Mouse (Mus musculus) liver, embryonic 12.5 days (tissue): ENCODE results near the gene Ak5. TPM values are rescaled to one million over a fixed set of nuclear protein-coding genes. Genes with fewer than 3 reads are reported as not detected.
"Not testable (repeated sequence)": the region's sequence is repeated elsewhere in the genome, so short reads cannot be mapped to it uniquely, and the experiment has no call there.

Experiments used
- ATAC-seq: fragments of 200-750 bp; cut with Nextera tagmentation; 2 replicates; pipeline ENCODE4 v1.8.0; 2017; ENCODE audit warnings: moderate number of reproducible peaks, mild to moderate bottlenecking, moderate library complexity
- H3K27ac ChIP-seq: fragments of 300-500 bp; sonication (generic); 2 replicates; pipeline ENCODE4 v1.5.1; 2016; ENCODE audit warnings: mild to moderate bottlenecking
- H3K27me3 ChIP-seq: fragments of 300-500 bp; sonication (generic); replicated peaks from 2 replicates; pipeline ENCODE4 v1.6.1; 2016; ENCODE audit warnings: mild to moderate bottlenecking, moderate library complexity
- H3K36me3 ChIP-seq: fragments of 300-500 bp; sonication (generic); 2 replicates; pipeline ENCODE4 v1.6.1; 2016; ENCODE audit warnings: mild to moderate bottlenecking, moderate library complexity
- H3K4me1 ChIP-seq: fragments of 300-500 bp; sonication (generic); 2 replicates; pipeline ENCODE4 v1.6.1; 2016
- H3K4me2 ChIP-seq: fragments of 300-500 bp; sonication (generic); 2 replicates; pipeline ENCODE4 v1.6.1; 2016; ENCODE audit warnings: mild to moderate bottlenecking, moderate library complexity
- H3K4me3 ChIP-seq: fragments of 300-500 bp; sonication (generic); 2 replicates; pipeline ENCODE4 v1.5.1; 2016; ENCODE audit warnings: mild to moderate bottlenecking, moderate library complexity
- H3K9ac ChIP-seq: fragments of 300-500 bp; sonication (generic); 2 replicates; pipeline ENCODE4 v1.6.1; 2016; ENCODE audit warnings: mild to moderate bottlenecking, moderate library complexity
- H3K9me3 ChIP-seq: fragments of 300-500 bp; sonication (generic); replicated peaks from 2 replicates; pipeline ENCODE4 v1.6.1; 2016; ENCODE audit warnings: mild to moderate bottlenecking, moderate library complexity
- WGBS: fragments of 180-500 bp; shearing (Covaris S2); methylation state at CpG from one replicate; pipeline ENCODE4 v1.1.7; 2016; ENCODE audit not compliant: insufficient replicate concordance; 5-methylcytosine and 5-hydroxymethylcytosine counted together
- polyA plus RNA-seq: library from polyadenylated mRNA; unstranded; fragments of >200 nt; fragmentation: Nextera tagmentation; extraction: Ambion mirVana; gene quantifications from 2 replicates; pipeline ENCODE4 v1.2.1, GENCODE M21; 2016

Gene Ak5
- polyA plus RNA-seq, 1 experiment from 2014 or later = 1.1 TPM

DNA sequence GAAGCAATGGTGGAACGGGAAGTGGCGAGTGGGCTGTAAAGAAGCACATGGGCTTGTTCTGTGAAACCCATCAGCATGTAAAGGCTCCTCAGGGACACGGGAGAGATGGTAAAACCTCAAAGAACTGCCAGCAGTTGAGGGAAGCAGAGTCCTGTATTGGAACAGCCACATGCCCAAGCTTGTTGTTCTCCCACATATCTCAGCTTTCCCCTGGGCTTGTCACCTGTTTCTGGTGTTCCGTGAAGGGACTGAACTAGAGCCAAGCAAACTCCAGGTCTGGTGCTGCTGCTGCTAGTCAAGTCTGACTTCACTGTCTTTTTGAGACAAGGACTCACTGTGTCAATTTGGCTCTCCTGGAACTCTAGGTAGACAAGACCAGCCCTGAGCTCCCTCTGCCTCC, 200.8 kb downstream of the Ak5 start:
- no peak overlapping the region for H3K4me2 ChIP-seq
- peaks cover 11% of the 10 kb centered on the region for H3K36me3 ChIP-seq
- H3K9me3 ChIP-seq = no peaks in the 10 kb centered on the region
- no peak overlapping the region for H3K27ac ChIP-seq
- ATAC-seq = no peak
- no peak overlapping the region for H3K4me3 ChIP-seq
- H3K27me3 ChIP-seq = no peaks in the 10 kb centered on the region
- no peaks in the 10 kb centered on the region for H3K4me1 ChIP-seq
- H3K9ac ChIP-seq = no peak overlapping the region
- 77% methylated on average over 4 of the region's 4 CpGs for WGBS

DNA sequence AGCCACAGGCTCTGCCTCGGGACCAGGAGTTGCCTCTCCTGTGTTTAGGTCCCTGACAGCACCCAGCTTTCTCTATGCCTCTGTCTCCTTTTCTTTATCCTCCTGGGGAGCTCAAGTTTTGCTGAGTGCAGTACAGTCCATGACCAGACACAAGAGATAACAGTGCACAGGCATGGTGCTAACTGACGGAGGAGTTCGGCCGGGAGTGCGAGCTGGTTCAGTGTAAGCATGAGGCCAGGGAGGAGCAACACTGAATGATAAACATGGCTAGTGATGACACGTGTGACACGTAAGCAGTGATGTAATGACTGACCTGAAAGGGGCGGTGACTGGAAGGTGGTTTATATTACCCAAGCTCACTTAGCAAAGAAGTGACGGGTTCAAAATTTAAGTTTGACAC, 201.3 kb downstream of the Ak5 start:
- peak; percentile 65; the same call in 1 of the 2 replicates for ATAC-seq
- H3K4me2 ChIP-seq = no peak overlapping the region
- H3K27me3 ChIP-seq = no peaks in the 10 kb centered on the region
- 60% methylated on average over 9 of the region's 9 CpGs for WGBS
- no peaks in the 10 kb centered on the region for H3K4me1 ChIP-seq
- H3K4me3 ChIP-seq = no peak overlapping the region
- no peak overlapping the region for H3K9ac ChIP-seq
- H3K36me3 ChIP-seq = peaks cover 16% of the 10 kb centered on the region
- H3K9me3 ChIP-seq = no peaks in the 10 kb centered on the region
- H3K27ac ChIP-seq = no peak overlapping the region

DNA sequence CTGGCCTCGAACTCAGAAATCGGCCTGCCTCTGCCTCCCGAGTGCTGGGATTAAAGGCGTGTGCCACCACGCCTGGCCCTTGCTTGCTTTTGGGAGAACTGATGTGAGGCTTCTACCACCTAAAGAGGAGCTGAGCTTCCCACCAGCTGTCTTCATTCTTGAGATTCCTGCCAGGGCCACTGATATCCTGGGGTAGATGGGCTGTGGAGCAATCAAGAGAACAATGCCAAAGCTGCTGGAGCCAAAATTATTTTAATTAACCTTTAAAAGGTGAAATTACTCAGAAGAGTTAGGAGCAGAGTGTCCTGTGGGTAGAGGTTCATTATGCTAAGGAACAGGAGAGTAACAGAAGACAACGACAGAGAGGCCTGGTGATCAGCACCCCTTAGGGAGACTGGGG, 202.8 kb downstream of the Ak5 start:
- Histone ChIP-seq H3K4me2 (no peak overlapping the region), H3K4me3 (no peak overlapping the region), H3K27me3 (no peaks in the 10 kb centered on the region), H3K9ac (no peak overlapping the region), H3K36me3 (peaks cover 26% of the 10 kb centered on the region), H3K9me3 (no peaks in the 10 kb centered on the region), H3K4me1 (no peaks in the 10 kb centered on the region), H3K27ac (no peak overlapping the region)
- WGBS = 86% methylated on average over 6 of the region's 6 CpGs
- no peak for ATAC-seq

DNA sequence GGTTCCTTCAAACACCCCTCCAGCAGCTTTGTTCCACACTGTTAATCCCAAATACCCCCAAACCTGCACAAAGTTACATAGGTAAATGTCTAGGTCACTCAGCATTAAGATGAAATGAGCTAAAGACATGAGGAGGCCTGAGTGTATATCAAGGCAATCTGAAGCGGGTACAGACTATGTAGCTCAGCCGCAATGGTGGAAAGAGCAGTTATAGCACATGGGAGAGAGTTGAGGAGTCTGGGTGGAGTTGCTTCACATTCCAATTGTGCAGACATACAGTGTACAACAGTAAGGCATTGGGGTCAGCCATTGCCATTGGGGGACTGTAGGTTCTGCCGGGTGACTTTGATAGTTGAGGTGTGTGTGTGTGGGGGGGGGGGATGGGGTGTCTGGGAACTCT, 203.7 kb downstream of the Ak5 start:
- no peaks in the 10 kb centered on the region for H3K27me3 ChIP-seq
- WGBS = 81% methylated on average over 3 of the region's 3 CpGs
- no peak for ATAC-seq
- no peak overlapping the region for H3K9ac ChIP-seq
- no peaks in the 10 kb centered on the region for H3K4me1 ChIP-seq
- no peak overlapping the region for H3K27ac ChIP-seq
- H3K4me3 ChIP-seq = no peak overlapping the region
- no peaks in the 10 kb centered on the region for H3K9me3 ChIP-seq
- H3K4me2 ChIP-seq = no peak overlapping the region
- H3K36me3 ChIP-seq = peaks cover 31% of the 10 kb centered on the region

DNA sequence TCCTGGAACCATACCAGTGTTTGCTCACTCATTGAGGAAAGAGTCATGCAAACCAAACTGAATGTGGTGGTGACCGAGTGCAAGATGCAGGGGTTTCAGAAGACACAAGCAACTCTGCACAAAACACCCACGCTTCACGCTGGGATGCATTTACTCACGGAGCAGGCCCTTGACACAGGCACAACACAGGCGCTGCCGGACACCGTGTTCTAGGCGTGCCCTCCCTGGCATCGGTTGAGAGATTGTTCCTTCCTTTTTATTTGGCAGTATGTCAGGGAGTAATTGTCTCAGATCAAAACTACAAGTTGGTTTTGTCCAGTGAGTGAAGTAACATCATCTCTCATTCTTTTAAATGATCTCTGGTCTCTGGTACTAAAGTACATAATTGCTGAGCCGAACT, 205.3 kb downstream of the Ak5 start:
- no peak for ATAC-seq
- Histone ChIP-seq H3K27me3 (no peaks in the 10 kb centered on the region), H3K9me3 (no peaks in the 10 kb centered on the region), H3K9ac (no peak overlapping the region), H3K36me3 (peaks cover 42% of the 10 kb centered on the region), H3K4me1 (no peaks in the 10 kb centered on the region), H3K4me2 (no peak overlapping the region), H3K4me3 (no peak overlapping the region), H3K27ac (no peak overlapping the region)
- 88% methylated on average over 10 of the region's 10 CpGs for WGBS

DNA sequence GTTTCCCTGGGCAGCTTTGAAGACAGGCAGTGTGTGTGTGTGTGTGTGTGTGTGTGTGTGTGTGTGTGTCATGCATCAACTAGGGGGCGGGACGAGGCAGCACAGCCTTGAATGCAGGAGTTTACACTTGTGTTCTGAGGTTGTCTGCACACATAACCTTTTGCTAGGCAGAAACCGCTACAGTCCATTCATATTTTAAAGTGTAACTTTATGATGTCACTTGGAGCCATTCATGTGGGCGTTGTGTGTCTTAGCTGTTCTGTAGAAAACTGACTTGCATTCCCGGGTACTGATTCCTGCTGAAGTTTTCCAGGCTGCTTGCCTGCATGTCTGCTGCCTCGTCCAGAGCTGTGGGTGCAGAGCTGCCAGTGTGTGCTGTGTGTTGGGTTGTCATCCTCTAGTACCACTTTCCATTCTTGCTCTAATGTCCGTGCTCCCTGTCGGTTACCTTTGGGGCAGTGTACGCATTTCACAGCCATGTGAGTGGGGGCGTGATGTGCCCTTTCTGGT, 206.1 kb downstream of the Ak5 start:
- Histone ChIP-seq H3K4me2 (no peak overlapping the region), H3K9ac (no peak overlapping the region), H3K4me1 (peaks cover 7% of the 10 kb centered on the region), H3K9me3 (no peaks in the 10 kb centered on the region), H3K4me3 (no peak overlapping the region), H3K27ac (no peak overlapping the region), H3K36me3 (peaks cover 49% of the 10 kb centered on the region), H3K27me3 (no peaks in the 10 kb centered on the region)
- ATAC-seq = no peak
- WGBS = 84% methylated on average over 10 of the region's 10 CpGs

DNA sequence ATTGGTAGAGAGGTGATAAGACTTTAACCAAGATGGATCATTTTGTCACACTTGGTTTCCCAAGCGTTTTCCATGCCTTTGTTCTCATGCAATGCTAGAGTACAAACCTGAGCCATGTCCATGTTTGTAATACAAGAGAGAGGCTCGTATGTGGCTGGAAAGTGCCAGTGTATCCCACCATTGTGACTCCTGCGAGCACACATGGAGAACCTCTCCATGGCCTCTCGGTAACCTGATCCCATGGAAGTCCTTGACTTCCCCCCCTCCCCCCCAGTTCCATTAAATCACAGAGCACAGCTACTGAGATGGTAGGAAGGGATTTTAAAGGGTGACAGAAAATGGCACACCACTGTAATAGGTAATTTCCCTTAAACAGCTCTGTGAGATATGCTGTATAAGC, 207.4 kb downstream of the Ak5 start:
- H3K36me3 ChIP-seq = peaks cover 62% of the 10 kb centered on the region
- H3K4me1 ChIP-seq = peaks cover 12% of the 10 kb centered on the region
- no peak overlapping the region for H3K9ac ChIP-seq
- WGBS = 73% methylated on average over 4 of the region's 4 CpGs
- H3K4me2 ChIP-seq = no peak overlapping the region
- ATAC-seq = no peak
- no peaks in the 10 kb centered on the region for H3K27me3 ChIP-seq
- no peak overlapping the region for H3K27ac ChIP-seq
- H3K4me3 ChIP-seq = no peak overlapping the region
- no peaks in the 10 kb centered on the region for H3K9me3 ChIP-seq

DNA sequence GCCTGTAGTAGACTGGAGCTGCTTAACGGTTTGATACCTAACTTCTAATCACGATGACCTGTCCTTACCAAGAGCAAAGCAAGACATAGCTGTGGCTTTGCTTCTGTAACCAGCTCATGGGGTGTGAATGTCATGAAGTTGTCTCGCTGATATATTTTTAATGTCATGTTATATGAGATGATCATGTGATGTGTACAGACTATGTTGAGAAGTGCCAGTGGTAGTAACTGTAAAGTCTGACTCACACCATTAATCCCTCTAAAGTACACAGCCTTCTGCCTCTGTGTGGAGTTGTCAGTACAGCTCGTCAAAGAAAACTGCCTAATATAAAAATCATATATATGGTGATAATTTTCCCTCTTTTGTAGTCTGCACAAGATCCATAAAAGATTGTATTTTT, 209.3 kb downstream of the Ak5 start:
- not testable (repeated sequence) for ATAC-seq, H3K9ac ChIP-seq, H3K4me2 ChIP-seq, H3K27me3 ChIP-seq, H3K27ac ChIP-seq, H3K9me3 ChIP-seq, H3K4me3 ChIP-seq
- H3K36me3 ChIP-seq = peaks cover 81% of the 10 kb centered on the region
- WGBS = 90% methylated on average over 4 of the region's 4 CpGs
- peaks cover 12% of the 10 kb centered on the region for H3K4me1 ChIP-seq

DNA sequence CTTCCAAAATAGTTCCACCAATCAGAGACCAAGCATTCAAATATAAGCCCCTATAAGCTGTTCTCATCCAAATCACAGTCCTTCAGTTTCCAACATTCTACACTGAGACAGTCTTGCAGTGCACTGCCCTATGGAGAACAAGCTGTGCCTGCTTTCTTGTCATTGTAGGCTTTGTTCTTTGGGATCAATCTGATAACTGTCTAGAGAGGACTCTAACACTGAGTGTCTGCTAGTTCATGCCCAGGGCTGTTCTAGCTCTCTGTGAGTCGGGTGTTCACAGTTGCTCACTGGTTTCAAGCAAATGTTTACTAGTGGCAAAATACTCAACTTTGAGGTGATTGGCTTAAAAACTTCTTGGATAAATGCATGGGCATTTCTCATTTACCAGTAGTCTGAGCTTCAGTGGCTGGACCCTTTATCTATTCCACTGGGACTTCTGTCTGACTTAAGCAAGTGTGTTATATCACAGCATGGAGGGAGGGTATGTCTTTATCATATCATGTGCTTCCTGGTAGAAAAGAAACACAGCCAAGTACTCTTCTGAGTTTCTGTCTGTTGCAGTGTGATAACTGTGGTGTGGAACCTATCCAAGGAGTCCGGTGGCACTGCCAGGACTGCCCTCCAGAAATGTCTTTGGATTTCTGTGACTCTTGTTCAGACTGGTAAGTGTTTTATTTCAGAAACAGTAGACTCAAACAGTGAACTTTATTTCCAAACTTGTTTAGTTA, 210.7 kb downstream of the Ak5 start:
- peak; percentile 78 for ATAC-seq
- H3K27ac ChIP-seq = no peak overlapping the region
- WGBS = 43% methylated on average over 2 of the region's 2 CpGs

DNA sequence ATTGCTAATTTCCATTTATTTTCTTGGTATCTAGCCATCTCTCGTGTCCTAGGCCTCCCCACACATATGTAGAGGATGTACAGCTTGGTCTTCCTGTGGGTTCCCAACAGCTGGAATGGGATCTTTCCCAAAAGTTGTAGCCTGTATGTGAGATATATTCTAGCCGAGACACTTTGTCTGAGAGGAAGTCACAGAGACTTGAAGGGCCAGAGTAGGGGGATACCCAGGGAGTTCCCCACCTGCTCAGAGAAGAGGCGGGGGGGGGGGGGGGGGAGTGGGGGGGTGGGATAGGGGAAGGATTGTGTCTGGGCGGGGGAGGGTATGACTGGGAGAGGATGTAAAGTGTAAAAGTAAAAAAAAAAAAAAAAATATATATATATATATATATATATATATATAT, 215.0 kb downstream of the Ak5 start:
- H3K27me3 ChIP-seq = no peaks in the 10 kb centered on the region
- H3K4me1 ChIP-seq = peaks cover 12% of the 10 kb centered on the region
- H3K4me3 ChIP-seq = no peak overlapping the region
- H3K9me3 ChIP-seq = no peaks in the 10 kb centered on the region
- peaks cover 89% of the 10 kb centered on the region for H3K36me3 ChIP-seq
- H3K4me2 ChIP-seq = no peak overlapping the region
- H3K27ac ChIP-seq = no peak overlapping the region
- no peak for ATAC-seq
- WGBS = 80% methylated on average over 2 of the region's 4 CpGs
- no peak overlapping the region for H3K9ac ChIP-seq

More for the DNA sequence above, 210.7 kb downstream of the Ak5 start:
- Histone ChIP-seq H3K27me3 (no peaks in the 10 kb centered on the region), H3K9me3 (no peaks in the 10 kb centered on the region), H3K4me1 (peaks cover 12% of the 10 kb centered on the region), H3K36me3 (peaks cover 77% of the 10 kb centered on the region), H3K4me2 (no peak overlapping the region), H3K9ac (no peak overlapping the region), H3K4me3 (no peak overlapping the region)

DNA sequence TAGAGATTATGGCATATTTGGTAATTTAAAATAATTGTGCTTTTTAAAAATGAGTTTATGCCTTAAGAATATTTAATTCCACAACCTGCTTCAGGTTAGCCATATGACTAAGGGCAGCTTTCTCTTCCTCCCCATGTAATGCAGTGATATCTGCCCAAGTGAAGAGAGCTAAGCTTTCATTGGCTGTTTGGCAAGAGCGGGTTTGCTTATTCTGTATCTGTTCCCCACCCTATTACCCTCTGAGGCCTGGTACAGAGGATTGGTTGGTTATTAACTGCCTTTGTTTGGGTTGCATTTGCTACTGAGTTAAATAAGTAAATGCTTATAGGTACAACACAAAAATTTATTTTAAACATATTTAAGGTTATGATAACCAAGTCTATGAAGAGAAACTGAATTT, 221.2 kb downstream of the Ak5 start:
- Histone ChIP-seq H3K4me1 (peaks cover 17% of the 10 kb centered on the region), H3K4me2 (no peak overlapping the region), H3K4me3 (no peak overlapping the region), H3K27me3 (no peaks in the 10 kb centered on the region), H3K9ac (no peak overlapping the region), H3K9me3 (no peaks in the 10 kb centered on the region), H3K36me3 (peaks cover 43% of the 10 kb centered on the region), H3K27ac (no peak overlapping the region)
- ATAC-seq = peak; percentile 76
- 59% methylated on average over 1 of the region's 1 CpGs for WGBS

DNA sequence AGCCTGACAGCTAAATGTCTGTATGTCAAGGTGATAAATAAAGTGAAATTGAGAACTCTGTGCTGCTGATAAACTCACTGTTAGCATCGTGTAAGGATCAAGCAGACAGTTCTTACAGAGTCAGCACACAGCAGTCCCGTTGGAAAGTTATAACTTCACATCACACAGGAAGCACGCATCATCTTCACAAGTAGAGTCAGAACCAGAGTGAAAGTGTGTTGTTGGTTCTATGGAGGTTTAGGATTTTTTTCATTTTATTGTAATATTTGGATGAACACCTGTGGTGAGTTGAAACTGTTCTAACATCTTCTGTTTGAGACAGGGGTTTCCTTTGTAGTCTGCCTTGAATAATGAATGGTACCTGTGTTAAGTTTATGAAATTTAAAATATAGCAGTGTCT, 224.0 kb downstream of the Ak5 start:
- H3K36me3 ChIP-seq = peaks cover 27% of the 10 kb centered on the region
- ATAC-seq = no peak
- no peak overlapping the region for H3K9ac ChIP-seq
- no peak overlapping the region for H3K4me3 ChIP-seq
- no peaks in the 10 kb centered on the region for H3K9me3 ChIP-seq
- no peak overlapping the region for H3K27ac ChIP-seq
- peaks cover 17% of the 10 kb centered on the region for H3K4me1 ChIP-seq
- no peaks in the 10 kb centered on the region for H3K27me3 ChIP-seq
- H3K4me2 ChIP-seq = no peak overlapping the region
- WGBS = 75% methylated on average over 3 of the region's 3 CpGs

DNA sequence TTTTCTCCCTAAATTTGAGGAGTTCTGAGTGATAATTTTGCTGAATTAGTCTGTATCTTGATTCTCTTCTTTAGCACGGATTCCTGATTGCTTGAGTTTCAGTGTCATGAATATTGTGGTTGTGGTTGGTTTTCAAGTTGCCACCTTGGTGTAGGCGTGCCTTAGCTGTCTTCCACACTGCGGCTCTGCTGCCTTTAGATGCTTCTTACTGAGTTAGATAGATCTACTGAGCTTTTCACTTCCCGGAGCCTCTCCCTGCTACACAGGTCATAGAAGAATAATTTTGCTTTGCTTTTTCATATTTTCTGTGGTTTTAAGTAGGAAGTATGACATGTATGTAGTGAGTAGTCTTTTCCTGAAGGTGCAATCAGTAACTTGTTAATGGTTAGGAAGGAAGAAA, 225.4 kb downstream of the Ak5 start:
- no peak for ATAC-seq
- WGBS = 67% methylated on average over 4 of the region's 4 CpGs
- Histone ChIP-seq H3K36me3 (peaks cover 25% of the 10 kb centered on the region), H3K4me2 (no peak overlapping the region), H3K27ac (no peak overlapping the region), H3K4me1 (peaks cover 17% of the 10 kb centered on the region), H3K4me3 (no peak overlapping the region), H3K9ac (no peak overlapping the region), H3K9me3 (no peaks in the 10 kb centered on the region), H3K27me3 (no peaks in the 10 kb centered on the region)
